ENCODE assay signal across 9 mouse cellular contexts in genomic region chr4:133407114-133407787, GRCm38 (mm10). TPM values are rescaled to one million over a fixed set of nuclear protein-coding genes. Genes with fewer than 3 reads are reported as not detected.
A peak's percentile ranks its signal among the peaks of the same experiment; 100 is the strongest.
DNase-seq lines count a peak whose midpoint lies in the region; ATAC-seq and TF ChIP-seq lines count a peak whose summit lies in the region.
"Had no signal": no experiment of that assay in that cellular context is flagged by ENCODE, and none has a peak within 500 bp of the region (broad histone marks: within the 10 kb centered on the region; RNA-seq: fewer than 3 reads in every experiment).

No protein-coding gene starts in this region.

- peaks cover 5% of the 10 kb centered on the region for H3K36me3 ChIP-seq in heart, postnatal 0 days (replicated peaks; ENCODE audit: control insufficient read depth, insufficient read depth, low read length)
- peaks cover 4% of the 10 kb centered on the region; the same call in 1 of the 2 replicates for H3K36me3 ChIP-seq in lung, embryonic 15.5 days

- H3K27ac ChIP-seq in heart, postnatal 0 days (ENCODE audit: low read depth) = peak overlapping the region; percentile 52
- H3K27ac ChIP-seq in lung, embryonic 15.5 days = peak overlapping the region; percentile 62
- H3K27ac ChIP-seq: liver, embryonic 15.5 days had no signal

- DNase-seq in heart, adult 11 months = peak; percentile 93
- no peak for DNase-seq in heart, adult 8-10 months (ENCODE audit: low spot score)
- DNase-seq in adrenal gland, postnatal 10 days = peak; percentile 73
- no peak for DNase-seq in heart, postnatal 0 days (ENCODE audit: low spot score)
- no peak for DNase-seq in spleen, postnatal 14 days (ENCODE audit: low spot score in 2 of 2)
- no peak for DNase-seq in spleen, adult 18-20 months
- DNase-seq in frontal cortex, adult 2 months (ENCODE audit: extremely low spot score in 1 of 2, low spot score in 1 of 2) = no peak

- H3K4me1 ChIP-seq in heart, postnatal 0 days (ENCODE audit: control insufficient read depth, insufficient read depth) = peaks cover 21% of the 10 kb centered on the region
- H3K4me1 ChIP-seq in lung, embryonic 15.5 days = peaks cover 21% of the 10 kb centered on the region

- H3K9me3 ChIP-seq in heart, postnatal 0 days (replicated peaks; ENCODE audit: control insufficient read depth, low read length) = no peaks in the 10 kb centered on the region
- H3K9me3 ChIP-seq in lung, embryonic 15.5 days = no peaks in the 10 kb centered on the region
- H3K9me3 ChIP-seq: liver, embryonic 15.5 days had no signal

- WGBS in heart, postnatal 0 days = 50% methylated on average over 6 of the region's 6 CpGs
- 47% methylated on average over 6 of the region's 6 CpGs for WGBS in lung, embryonic 15.5 days

- peak; percentile 63 for ATAC-seq in heart, postnatal 0 days (ENCODE audit: insufficient read depth, low read depth)
- peak; percentile 69; the same call in 1 of the 2 replicates for ATAC-seq in lung, embryonic 15.5 days (ENCODE audit: borderline replicate concordance, extremely low read depth, low FRiP score, low TSS enrichment)

- TF ChIP-seq EP300 in heart, postnatal 0 days (IDR thresholded peaks at IDR 0.05; ENCODE audit: low read depth) = no peak

- no peak overlapping the region; the same call in 1 of the 2 replicates for H3K9ac ChIP-seq in heart, postnatal 0 days (replicated peaks; ENCODE audit: low read depth, low read length)
- no peak overlapping the region for H3K9ac ChIP-seq in lung, embryonic 15.5 days
- H3K9ac ChIP-seq: liver, embryonic 15.5 days had no signal

- no peaks in the 10 kb centered on the region for H3K27me3 ChIP-seq in heart, postnatal 0 days (ENCODE audit: control insufficient read depth, insufficient read depth, low read length)
- no peaks in the 10 kb centered on the region for H3K27me3 ChIP-seq in lung, embryonic 15.5 days
- H3K27me3 ChIP-seq: liver, embryonic 15.5 days had no signal

- H3K4me2 ChIP-seq in heart, postnatal 0 days (ENCODE audit: low read depth, low read length) = no peak overlapping the region
- no peak overlapping the region for H3K4me2 ChIP-seq in lung, embryonic 15.5 days
- H3K4me2 ChIP-seq: liver, embryonic 15.5 days had no signal

- peak; percentile 15; the same call in 1 of the 2 replicates for TF ChIP-seq CTCF in heart, postnatal 0 days (IDR thresholded peaks at IDR 0.05; ENCODE audit: low read depth)

- H3K4me3 ChIP-seq in heart, postnatal 0 days (ENCODE audit: low read depth, low read length) = no peak overlapping the region
- no peak overlapping the region for H3K4me3 ChIP-seq in lung, embryonic 15.5 days
- H3K4me3 ChIP-seq: liver, embryonic 15.5 days had no signal

RNA-seq across cellular contexts. Expression of gene Slc9a1, which starts 37.7 kb away (rescaled TPM):
- total RNA-seq in heart, adult 8-10 months (2022) = 10 to 100 TPM; 16.0 to 21.9 (median 16.5) TPM
- total RNA-seq in adrenal gland, postnatal 10 days (2021) = 10 to 100 TPM; 31.9 to 42.5 TPM
- 15.8 and 30.8 TPM in 2 replicates for total RNA-seq in heart, postnatal 0 days (2014; rRNA removed; ENCODE audit: low replicate concordance)
- 4.0 and 4.4 TPM in 2 replicates for polyA plus RNA-seq in heart, postnatal 0 days (2015; fragmentation: Nextera tagmentation; extraction: Ambion mirVana)
- polyA plus RNA-seq in lung, embryonic 15.5 days (2015; fragmentation: Nextera tagmentation; extraction: Ambion mirVana) = 7.6 and 8.3 TPM in 2 replicates
- 43.5 and 43.9 TPM in 2 replicates for polyA plus RNA-seq in frontal cortex, adult 2 months (2012; rRNA removed)

RNA-seq across cellular contexts. Expression of gene Wdtc1, which starts 54.0 kb away (rescaled TPM):
- 10 to 100 TPM; 77.3 to 94.3 (median 79.2) TPM for total RNA-seq in heart, adult 8-10 months (2022)
- total RNA-seq in adrenal gland, postnatal 10 days (2021) = 10 to 100 TPM; 46.3 to 50.1 TPM
- total RNA-seq in heart, postnatal 0 days (2014; rRNA removed; ENCODE audit: low replicate concordance) = 30.2 and 39.9 TPM in 2 replicates
- polyA plus RNA-seq in heart, postnatal 0 days (2015; fragmentation: Nextera tagmentation; extraction: Ambion mirVana) = 9.3 and 9.6 TPM in 2 replicates
- polyA plus RNA-seq in lung, embryonic 15.5 days (2015; fragmentation: Nextera tagmentation; extraction: Ambion mirVana) = 10.8 and 11.2 TPM in 2 replicates
- polyA plus RNA-seq in frontal cortex, adult 2 months (2012; rRNA removed) = 43.0 and 46.2 TPM in 2 replicates

Comparison
In these comparisons a context has a peak if more than half of its experiments do, and no peak if none do; other contexts are left out.
1. DNase-seq: peak in heart, adult 11 months (single experiment) and adrenal gland, postnatal 10 days (single experiment); none in heart, adult 8-10 months (single experiment), heart, postnatal 0 days (single experiment), spleen, postnatal 14 days (0 of 2), spleen, adult 18-20 months (0 of 2) and frontal cortex, adult 2 months (0 of 2).